Mouse (Mus musculus) hindbrain, embryonic 12.5 days (tissue): ENCODE data around the gene Adm. TPM values are rescaled to one million over a fixed set of nuclear protein-coding genes. Genes with fewer than 3 reads are reported as not detected.
"Not testable (repeated sequence)": the region's sequence is repeated elsewhere in the genome, so short reads cannot be mapped to it uniquely, and the experiment has no call there.

Experiments used
- ATAC-seq: fragments of 200-750 bp; cut with Nextera tagmentation; 2 replicates; pipeline ENCODE4 v1.8.0; 2017; ENCODE audit warnings: moderate TSS enrichment; ENCODE audit not compliant: low FRiP score
- H3K27ac ChIP-seq: fragments of 300-500 bp; sonication (generic); 2 replicates; pipeline ENCODE4 v1.5.1; 2016; ENCODE audit warnings: mild to moderate bottlenecking
- H3K27me3 ChIP-seq: fragments of 300-500 bp; sonication (generic); 2 replicates; pipeline ENCODE4 v1.6.1; 2016; ENCODE audit warnings: mild to moderate bottlenecking
- H3K36me3 ChIP-seq: fragments of 300-500 bp; sonication (generic); 2 replicates; pipeline ENCODE4 v1.6.1; 2016; ENCODE audit warnings: mild to moderate bottlenecking
- H3K4me1 ChIP-seq: fragments of 300-500 bp; sonication (generic); 2 replicates; pipeline ENCODE4 v1.6.1; 2016
- H3K4me2 ChIP-seq: fragments of 300-500 bp; sonication (generic); replicated peaks from 2 replicates; pipeline ENCODE4 v1.6.1; 2016; ENCODE audit warnings: mild to moderate bottlenecking
- H3K4me3 ChIP-seq: fragments of 300-500 bp; sonication (generic); 2 replicates; pipeline ENCODE4 v1.5.1; 2016; ENCODE audit warnings: mild to moderate bottlenecking
- H3K9ac ChIP-seq: fragments of 300-500 bp; sonication (generic); 2 replicates; pipeline ENCODE4 v1.6.1; 2016; ENCODE audit warnings: mild to moderate bottlenecking, moderate library complexity
- H3K9me3 ChIP-seq: fragments of 300-500 bp; sonication (generic); replicated peaks from 2 replicates; pipeline ENCODE4 v1.6.1; 2016; ENCODE audit warnings: mild to moderate bottlenecking
- WGBS: fragments of 180-500 bp; shearing (Covaris S2); methylation state at CpG from one replicate; pipeline ENCODE4 v1.1.7; 2016; 5-methylcytosine and 5-hydroxymethylcytosine counted together
- polyA plus RNA-seq: library from polyadenylated mRNA; unstranded; fragments of >200 nt; fragmentation: Nextera tagmentation; extraction: Ambion mirVana; gene quantifications from 2 replicates; pipeline ENCODE4 v1.2.1, GENCODE M21; 2016

Gene Adm
- polyA plus RNA-seq: 4.0 and 4.2 TPM in 2 replicates

DNA sequence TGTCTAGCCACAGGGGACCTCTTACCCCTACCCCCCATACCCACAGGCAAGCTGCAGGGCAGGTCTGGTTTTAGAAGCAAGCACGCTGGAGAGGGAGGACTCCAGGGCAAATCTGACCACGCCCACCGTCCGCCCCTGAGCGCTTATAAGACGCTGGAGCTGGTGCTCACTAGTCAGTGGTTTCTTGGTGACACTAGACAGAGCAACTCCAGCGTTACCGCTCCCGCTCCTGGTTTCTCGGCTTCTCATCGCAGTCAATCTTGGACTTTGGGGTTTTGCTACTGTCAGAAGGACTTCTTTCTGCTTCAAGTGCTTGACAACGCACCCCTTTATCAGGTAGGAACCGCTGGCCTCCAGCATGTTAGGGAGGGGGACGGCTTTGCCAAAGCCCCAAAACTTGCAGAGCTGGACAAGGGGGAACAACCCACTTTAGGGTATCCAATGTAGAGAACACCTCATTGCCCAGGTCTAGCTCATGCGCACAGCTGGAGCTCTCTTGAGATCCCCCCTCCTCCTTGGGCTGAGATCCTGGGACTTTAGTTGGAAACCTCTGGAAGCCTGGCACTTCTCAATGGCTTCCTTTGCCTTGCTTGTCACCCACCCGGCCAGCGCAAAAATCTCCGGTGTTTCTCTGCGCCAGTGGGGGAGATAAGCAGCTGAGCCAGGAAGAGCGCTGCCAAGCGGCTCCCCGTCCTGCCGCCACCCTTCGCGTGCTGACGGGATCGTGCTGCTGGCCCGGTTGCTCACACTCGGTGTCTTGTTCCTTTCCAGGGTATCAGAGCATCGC, at the start of gene Adm:
Gene Adm, plus strand, starts transcription at position 176 of the 787 bp plus-strand sequence.
- no peak within 1 kb of the TSS for H3K27ac ChIP-seq
- peak within 1 kb of the TSS; percentile 40 for H3K4me3 ChIP-seq
- H3K4me1 ChIP-seq: peaks cover 45% of the 10 kb centered on the region
- ATAC-seq: no peak
- peak within 1 kb of the TSS; percentile 47; the same call in 1 of the 2 replicates for H3K9ac ChIP-seq
- no peaks in the 10 kb centered on the region for H3K36me3 ChIP-seq
- H3K27me3 ChIP-seq: peaks cover 85% of the 10 kb centered on the region
- H3K4me2 ChIP-seq: peak within 1 kb of the TSS; percentile 78
- no peaks in the 10 kb centered on the region for H3K9me3 ChIP-seq
- WGBS: 1% methylated on average over 30 of the region's 30 CpGs

DNA sequence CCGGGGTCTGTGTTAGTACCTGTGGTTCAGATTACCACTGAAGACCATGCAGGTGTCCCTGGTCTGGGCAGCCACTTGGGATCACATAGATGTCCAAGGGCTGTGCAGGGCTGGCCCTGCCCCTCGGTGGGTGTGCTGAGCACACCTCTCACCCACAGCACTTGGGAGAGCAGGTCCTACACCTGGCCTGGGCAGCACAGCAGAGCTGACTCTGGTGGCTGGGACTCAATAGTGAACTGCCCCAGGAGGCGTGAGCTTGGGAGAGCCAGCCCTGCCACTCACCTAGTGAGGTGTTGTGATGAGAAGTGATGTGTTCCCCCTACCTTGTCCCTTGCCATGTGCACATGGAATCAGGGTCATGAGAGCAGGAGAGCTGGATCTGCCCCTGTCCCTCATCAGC, 43.8 kb upstream of the Adm start:
- Histone ChIP-seq H3K9ac (no peak overlapping the region), H3K4me3 (no peak overlapping the region), H3K27me3 (no peaks in the 10 kb centered on the region), H3K36me3 (no peaks in the 10 kb centered on the region), H3K27ac (no peak overlapping the region), H3K4me2 (no peak overlapping the region), H3K4me1 (no peaks in the 10 kb centered on the region), H3K9me3 (no peaks in the 10 kb centered on the region)
- 94% methylated on average over 3 of the region's 3 CpGs for WGBS
- peak; percentile 35; the same call in 1 of the 2 replicates for ATAC-seq

DNA sequence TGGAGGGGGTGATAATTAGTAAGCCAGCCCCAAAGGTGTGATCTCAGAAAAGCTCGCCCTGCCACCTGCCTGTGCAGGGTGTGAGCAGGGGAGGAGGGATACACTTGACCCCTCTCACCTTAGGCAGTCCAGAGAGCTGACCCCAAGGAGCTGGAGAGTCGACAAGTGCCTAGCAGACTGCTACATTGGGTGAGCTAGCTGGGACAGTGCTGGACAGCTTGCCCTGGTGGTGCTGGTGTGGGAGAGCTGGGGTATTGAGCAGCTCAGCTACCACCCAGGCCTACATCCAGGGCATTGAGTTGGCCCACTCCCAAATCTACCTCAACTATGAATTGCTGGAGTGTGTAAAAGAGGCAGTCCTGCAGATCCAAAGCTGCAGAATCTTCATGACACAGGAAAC, 43.3 kb upstream of the Adm start:
- WGBS: 61% methylated on average over 2 of the region's 2 CpGs
- Histone ChIP-seq H3K27ac (no peak overlapping the region), H3K4me1 (no peaks in the 10 kb centered on the region), H3K36me3 (no peaks in the 10 kb centered on the region), H3K9me3 (no peaks in the 10 kb centered on the region), H3K9ac (no peak overlapping the region), H3K4me3 (no peak overlapping the region), H3K27me3 (no peaks in the 10 kb centered on the region), H3K4me2 (no peak overlapping the region)
- ATAC-seq: peak; percentile 29; the same call in 1 of the 2 replicates

DNA sequence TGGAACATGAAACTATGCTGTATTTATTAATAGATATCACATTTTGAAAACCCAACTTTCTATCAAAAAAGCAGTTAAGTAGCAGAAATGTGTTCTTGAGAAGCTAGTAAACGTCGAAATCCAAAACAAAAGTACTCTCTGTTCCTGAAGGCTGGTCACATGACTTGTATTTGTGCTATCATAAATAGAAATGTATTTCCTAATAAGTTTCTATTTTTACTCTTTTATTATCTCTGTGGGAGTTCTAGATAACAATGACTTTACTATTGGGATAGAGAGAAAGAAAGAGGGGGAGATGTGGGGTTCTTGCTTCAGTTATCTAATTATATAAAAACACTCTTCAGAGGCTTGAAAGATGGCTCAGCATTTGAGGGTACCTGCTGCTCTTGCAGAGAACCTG, 42.2 kb upstream of the Adm start:
- no peak overlapping the region for H3K4me2 ChIP-seq
- ATAC-seq: no peak
- H3K27ac ChIP-seq: no peak overlapping the region
- WGBS: 86% methylated on average over 2 of the region's 2 CpGs
- no peak overlapping the region for H3K4me3 ChIP-seq
- H3K9me3 ChIP-seq: no peaks in the 10 kb centered on the region
- H3K36me3 ChIP-seq: no peaks in the 10 kb centered on the region
- H3K27me3 ChIP-seq: no peaks in the 10 kb centered on the region
- no peaks in the 10 kb centered on the region for H3K4me1 ChIP-seq
- no peak overlapping the region for H3K9ac ChIP-seq

DNA sequence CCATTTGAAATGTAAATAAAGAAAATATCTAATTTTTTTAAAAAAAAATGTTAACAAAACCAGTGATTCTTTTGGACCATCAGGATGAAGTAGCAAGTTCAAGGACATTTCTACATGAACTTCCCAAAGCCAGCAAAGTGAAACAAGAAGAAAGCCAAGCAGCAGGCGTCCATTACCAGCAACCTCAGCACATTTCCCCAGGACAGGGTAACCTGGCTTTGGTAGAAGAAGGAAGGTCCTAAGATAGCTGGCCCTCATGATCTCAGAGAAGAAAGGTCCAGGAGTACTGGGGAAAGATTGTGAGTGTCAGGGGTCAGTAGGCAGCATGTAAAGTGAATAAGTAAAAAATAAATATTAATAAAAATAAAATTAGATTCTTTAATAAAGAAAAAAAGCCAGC, 39.7 kb upstream of the Adm start:
- Histone ChIP-seq H3K9me3 (no peaks in the 10 kb centered on the region), H3K27ac (no peak overlapping the region), H3K36me3 (no peaks in the 10 kb centered on the region), H3K4me2 (no peak overlapping the region), H3K4me3 (no peak overlapping the region), H3K27me3 (no peaks in the 10 kb centered on the region), H3K9ac (no peak overlapping the region), H3K4me1 (no peaks in the 10 kb centered on the region)
- no peak for ATAC-seq
- WGBS: 71% methylated on average over 1 of the region's 1 CpGs

DNA sequence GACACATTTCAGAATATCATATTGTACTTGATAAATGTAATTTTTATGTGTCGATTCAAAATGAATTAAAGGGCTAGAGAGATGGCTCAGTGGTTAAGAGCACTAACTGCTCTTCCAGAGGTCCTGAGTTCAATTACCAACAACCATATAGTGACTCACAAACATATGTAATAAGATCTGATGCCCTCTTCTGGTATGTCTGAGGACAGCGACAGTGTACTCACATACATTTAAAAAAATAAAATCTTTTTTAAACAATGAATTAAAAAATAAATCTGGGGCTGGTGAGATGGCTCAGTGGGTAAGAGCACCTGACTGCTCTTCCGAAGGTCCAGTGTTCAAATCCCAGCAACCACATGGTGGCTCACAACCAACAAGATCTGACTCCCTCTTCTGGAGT, 33.5 kb upstream of the Adm start:
- ATAC-seq, H3K27ac ChIP-seq, H3K4me3 ChIP-seq, H3K27me3 ChIP-seq, H3K9me3 ChIP-seq, H3K9ac ChIP-seq, H3K4me1 ChIP-seq, H3K4me2 ChIP-seq, H3K36me3 ChIP-seq: not testable (repeated sequence)
- WGBS: 92% methylated on average over 3 of the region's 3 CpGs

DNA sequence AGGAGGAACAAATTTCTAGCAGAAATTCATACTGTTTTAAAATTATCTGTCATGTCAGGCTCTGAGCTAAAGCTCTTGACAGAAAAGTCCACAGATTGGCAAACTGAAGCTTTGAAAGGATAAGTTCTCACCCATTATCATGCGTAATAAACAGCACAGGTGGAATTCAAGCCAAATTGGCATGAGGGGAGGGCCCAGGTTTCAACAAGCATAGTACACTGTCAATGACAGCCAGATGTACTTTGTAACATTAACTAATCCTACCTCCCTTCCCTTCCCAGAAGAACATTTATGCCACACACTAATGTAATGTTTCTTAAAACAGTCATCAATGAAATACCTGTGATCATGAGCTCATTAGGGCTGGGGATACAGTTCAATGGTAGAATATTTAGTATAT, 30.3 kb upstream of the Adm start:
- Histone ChIP-seq H3K27me3 (no peaks in the 10 kb centered on the region), H3K4me3 (no peak overlapping the region), H3K27ac (no peak overlapping the region), H3K4me1 (no peaks in the 10 kb centered on the region), H3K4me2 (no peak overlapping the region), H3K9ac (no peak overlapping the region), H3K9me3 (no peaks in the 10 kb centered on the region), H3K36me3 (peaks cover 7% of the 10 kb centered on the region)
- 95% methylated on average over 1 of the region's 1 CpGs for WGBS
- no peak for ATAC-seq

DNA sequence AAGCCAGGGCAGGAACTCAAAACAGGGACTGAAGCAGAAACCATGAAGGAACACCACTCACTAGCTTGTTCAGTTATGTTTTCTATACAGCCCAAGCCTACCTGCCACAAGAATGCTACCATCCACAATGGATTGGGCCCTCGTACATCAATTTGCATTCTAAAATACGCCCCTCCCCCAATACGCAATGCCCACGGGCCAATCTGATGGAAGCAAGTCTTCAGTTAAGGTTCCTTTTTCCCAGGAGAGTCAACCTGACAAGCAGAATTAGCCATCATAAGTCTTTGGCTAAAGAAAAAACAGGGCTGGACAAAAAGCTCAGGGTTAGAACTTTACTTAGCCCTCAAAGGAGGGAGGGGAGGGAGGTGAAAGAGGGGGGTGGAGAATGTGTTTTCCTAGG, 22.0 kb upstream of the Adm start:
- Histone ChIP-seq H3K4me3 (no peak overlapping the region), H3K27me3 (no peaks in the 10 kb centered on the region), H3K4me1 (no peaks in the 10 kb centered on the region), H3K4me2 (no peak overlapping the region), H3K9me3 (peaks cover 6% of the 10 kb centered on the region; the same call in 1 of the 2 replicates), H3K36me3 (no peaks in the 10 kb centered on the region), H3K9ac (no peak overlapping the region), H3K27ac (no peak overlapping the region)
- no peak for ATAC-seq
- 70% methylated on average over 4 of the region's 4 CpGs for WGBS

DNA sequence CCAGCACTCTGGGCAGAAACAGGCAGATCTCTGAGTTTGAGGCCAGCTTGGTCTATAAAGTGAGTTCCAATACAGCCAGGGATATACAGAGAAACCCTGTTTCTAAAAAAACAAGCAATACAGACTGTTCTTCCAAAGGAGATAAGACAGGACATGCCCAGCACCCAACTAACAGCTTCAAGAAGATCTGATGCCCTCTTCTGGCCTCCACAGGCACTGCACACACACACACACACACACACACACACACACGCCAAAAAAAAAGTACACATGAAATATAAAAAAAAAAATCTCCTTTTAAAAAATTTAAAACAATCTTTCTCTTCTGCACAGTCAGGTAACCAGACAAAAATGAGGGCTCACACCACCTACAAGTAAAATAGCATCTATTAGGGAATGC, 20.6 kb upstream of the Adm start:
- ATAC-seq: no peak
- Histone ChIP-seq H3K27me3 (no peaks in the 10 kb centered on the region), H3K27ac (no peak overlapping the region), H3K36me3 (no peaks in the 10 kb centered on the region), H3K9me3 (peaks cover 6% of the 10 kb centered on the region; the same call in 1 of the 2 replicates), H3K9ac (no peak overlapping the region), H3K4me1 (no peaks in the 10 kb centered on the region), H3K4me2 (no peak overlapping the region), H3K4me3 (no peak overlapping the region)
- WGBS: 77% methylated on average over 1 of the region's 1 CpGs

DNA sequence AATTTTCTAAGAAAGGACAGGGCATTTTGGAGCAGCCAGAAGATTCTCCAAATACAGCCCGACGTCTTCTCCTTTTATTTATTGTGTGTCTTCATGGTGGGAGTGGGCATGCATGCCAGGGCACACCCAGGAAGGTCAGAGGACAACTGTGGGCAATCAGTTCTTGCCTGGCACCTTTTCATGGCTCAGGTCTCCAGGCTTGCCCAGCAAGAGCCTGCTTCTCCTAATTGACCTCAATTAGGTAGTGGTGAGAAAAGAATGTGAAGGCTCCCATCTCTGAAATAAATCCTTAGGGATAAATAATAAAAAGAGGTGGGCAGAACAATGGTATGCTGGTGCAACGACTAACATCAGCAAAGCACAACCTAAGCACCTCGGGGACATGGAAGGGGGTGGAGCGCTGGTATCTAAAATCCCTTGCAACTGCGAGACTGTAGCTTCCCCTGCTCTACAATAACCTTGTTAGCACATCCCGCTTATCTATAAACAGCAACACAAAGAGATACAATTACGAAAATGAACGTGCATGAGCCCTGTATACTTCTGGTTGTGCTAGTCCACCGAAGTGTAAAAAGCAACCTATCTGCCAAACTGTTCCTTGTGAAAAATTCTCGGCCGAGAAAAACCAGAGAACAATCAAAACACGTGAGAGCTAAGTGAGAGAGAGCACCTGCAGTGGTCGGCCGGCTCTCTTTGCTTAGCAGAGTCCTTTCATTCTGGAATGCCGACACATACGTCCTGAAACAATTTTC, 13.9 kb upstream of the Adm start:
- H3K9ac ChIP-seq: peak overlapping the region; percentile 94
- 3% methylated on average over 17 of the region's 17 CpGs for WGBS

DNA sequence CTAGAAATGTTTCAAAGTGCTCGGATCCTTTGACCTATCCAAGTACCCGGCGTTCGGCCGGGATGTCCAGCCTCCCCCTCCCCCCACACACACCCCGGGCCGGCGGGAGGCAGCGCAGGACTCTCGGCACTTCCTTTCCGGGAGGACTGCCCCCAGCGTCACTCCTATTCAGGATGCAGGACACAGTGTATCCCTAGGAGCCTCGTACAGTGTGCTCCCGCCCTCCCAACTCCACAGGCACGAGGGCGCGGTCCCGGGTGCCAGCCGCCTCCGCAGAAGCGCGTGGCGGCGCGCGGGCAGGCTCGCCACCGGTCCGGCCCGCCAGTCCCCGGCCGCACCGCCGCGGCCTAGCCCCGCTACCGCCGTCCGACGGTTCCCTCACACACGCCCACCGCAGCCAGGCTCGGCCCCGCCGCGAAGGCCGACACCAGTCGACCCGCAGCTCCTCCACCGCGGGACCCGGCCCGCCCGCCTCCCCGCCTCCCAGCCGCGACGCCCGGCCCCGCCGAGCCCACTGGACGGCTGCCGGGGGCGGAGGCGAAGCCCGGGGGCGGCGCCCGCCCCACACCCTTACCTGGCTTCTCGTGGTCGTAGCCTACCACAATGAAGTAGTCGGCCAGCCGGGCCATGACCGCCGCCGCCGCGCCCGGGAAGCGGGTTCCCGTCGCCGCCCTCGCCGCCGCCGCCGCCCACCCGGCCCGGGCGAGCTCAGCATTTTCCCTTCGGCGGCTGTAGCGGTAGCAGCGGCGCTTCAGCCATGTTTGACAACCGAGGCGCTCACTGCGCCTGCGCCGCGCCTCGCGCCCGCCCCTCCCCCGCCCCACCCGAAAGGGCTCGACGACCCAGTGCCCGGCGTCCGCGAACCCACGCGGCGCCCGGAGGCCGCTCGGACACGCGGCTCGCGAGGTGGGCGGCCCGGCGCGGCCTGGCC, 13.1 kb upstream of the Adm start, which contains the start of gene Sbf2:
Gene Sbf2, minus strand, starts transcription at position 790 of the 931 bp plus-strand sequence.
- no peaks in the 10 kb centered on the region for H3K9me3 ChIP-seq
- peak within 1 kb of the TSS; percentile 98 for H3K27ac ChIP-seq
- H3K36me3 ChIP-seq: no peaks in the 10 kb centered on the region
- peak; percentile 95 for ATAC-seq
- peaks cover 6% of the 10 kb centered on the region; the same call in 1 of the 2 replicates for H3K27me3 ChIP-seq
- H3K4me2 ChIP-seq: peak within 1 kb of the TSS; percentile 78
- WGBS: under 1% methylated on average over 78 of the region's 127 CpGs
- peak within 1 kb of the TSS; percentile 94 for H3K4me3 ChIP-seq
- H3K9ac ChIP-seq: peak within 1 kb of the TSS; percentile 94
- H3K4me1 ChIP-seq: peaks cover 14% of the 10 kb centered on the region

More for the DNA sequence above, 13.9 kb upstream of the Adm start:
- Histone ChIP-seq H3K27ac (peak overlapping the region; percentile 98), H3K36me3 (no peaks in the 10 kb centered on the region), H3K4me1 (peaks cover 14% of the 10 kb centered on the region), H3K27me3 (peaks cover 6% of the 10 kb centered on the region; the same call in 1 of the 2 replicates), H3K4me2 (peak overlapping the region; percentile 78), H3K9me3 (no peaks in the 10 kb centered on the region), H3K4me3 (peak overlapping the region; percentile 94)
- peak; percentile 12; the same call in 1 of the 2 replicates for ATAC-seq
